Mouse (Mus musculus): Measurements from ENCODE around the gene Ppp1r21.

Gene Ppp1r21

DNA sequence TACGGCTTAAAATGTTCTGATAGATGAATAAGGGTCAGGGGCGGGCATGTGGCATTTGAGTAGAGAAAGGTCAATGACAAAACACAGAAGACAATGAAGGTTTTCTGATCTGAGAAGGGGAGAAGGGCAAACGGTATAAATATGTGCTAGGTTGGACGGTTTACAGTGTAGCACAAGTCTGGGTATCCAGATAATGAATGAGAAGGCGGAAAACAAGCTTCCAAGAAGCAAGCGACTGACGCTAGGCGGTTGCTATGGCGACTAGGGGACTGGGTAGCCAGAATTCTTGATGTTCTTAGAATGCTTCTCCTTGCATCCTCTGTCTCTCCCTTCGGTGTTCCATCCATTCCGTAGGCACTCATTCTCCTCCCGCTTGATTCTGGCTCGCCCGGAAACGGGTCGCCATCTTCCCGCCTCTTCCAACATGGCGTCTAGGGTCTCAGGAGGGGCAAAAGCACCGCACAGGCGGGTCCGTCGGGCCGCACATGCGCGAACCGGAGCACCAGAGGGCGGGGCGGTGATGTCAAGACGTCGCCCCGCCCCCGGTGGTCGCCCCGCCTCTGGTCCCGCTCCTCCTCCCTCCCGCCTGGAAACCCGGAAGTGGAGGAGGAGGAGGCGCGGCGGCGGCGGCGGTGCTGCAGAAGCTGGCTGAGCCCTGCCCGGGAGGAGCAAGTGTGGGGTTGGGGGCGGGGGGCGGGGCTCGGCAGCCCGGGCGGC is at the start of gene Ppp1r21:
TSS of gene Ppp1r21 (plus strand) at position 600 of the 717 bp plus-strand sequence.
- peak; percentile 99 for DNase-seq (ENCODE audit: low read depth)

DNA sequence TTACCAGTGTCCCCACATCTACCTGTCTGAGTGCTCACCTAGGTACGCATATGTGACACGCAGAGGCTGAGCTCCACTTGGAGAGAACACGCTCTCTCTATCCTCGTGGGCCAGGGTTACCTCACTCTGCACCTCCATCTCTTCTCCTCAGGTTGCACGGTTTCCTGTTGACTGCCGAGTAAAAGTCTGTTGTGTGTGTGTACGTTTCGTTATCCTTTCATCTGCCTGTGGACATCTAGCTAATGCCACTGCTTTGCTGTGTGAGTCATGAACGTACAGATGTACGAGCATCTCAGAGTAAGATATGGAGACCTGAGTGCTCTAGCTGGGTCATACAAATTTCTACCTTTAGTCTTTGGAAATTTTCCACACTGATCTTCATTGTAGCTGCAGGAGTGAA is 49.5 kb upstream of the Ppp1r21 start:
- DNase-seq (ENCODE audit: low read depth), result no peak

DNA sequence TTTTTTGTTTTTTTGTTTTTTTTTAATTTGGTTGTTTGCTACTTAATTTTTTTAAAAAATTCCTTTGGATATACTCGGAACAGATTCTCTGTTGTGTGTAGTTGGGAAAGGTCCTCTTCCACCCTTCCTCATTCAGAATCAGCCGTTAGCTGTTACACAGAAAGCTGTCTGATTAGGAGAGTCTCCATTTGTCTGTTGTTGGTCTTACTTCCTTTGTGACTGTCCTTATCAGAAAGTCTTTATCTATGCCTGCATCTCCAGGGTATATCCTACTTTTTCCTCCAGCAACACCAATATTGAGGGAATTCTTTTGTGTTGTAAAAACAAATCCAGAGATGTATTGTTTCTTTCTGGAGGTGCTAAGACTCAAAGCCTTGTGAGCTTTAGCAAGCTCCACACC is 48.9 kb upstream of the Ppp1r21 start:
- no peak for DNase-seq (ENCODE audit: low read depth)

DNA sequence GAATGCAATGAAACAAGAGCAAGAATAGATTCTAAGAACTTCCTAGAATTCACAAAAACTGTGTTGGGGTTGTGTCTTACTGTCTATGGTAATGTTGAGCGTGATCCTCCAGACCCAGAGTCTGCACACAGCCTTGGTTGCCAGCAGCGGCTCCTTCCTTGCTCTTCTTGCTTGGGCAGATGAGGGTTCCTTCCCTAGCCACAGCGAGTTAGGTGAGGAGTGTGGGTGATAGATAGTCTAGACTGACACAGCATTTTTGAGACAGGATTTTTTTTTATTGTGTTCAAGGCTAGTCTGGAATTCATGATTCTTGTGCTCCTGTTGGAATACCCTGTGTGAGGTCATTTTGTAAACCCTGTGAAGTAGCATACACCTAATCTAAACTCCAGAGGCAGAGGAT is 48.3 kb upstream of the Ppp1r21 start:
- no peak for DNase-seq (ENCODE audit: low read depth)

DNA sequence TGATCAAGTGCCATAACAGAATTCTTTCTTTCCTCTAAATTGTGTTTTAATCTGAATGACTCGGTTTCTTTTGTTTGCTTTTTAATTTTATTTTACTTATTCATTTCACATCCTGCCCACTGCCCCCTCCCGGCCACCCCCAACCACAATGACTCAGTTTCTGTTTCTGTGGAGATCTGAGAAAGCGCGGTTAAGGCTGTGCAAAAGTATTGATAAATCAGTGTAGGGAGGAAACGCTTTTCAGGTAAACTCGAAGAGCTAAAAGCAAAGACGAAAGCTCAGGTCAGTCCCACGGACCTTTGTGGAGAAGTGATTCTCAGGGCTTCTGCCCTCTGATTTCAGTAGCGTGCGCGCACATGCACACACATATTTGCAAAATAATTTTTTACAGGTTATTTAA is 45.4 kb upstream of the Ppp1r21 start:
- DNase-seq (ENCODE audit: low read depth), result no peak

DNA sequence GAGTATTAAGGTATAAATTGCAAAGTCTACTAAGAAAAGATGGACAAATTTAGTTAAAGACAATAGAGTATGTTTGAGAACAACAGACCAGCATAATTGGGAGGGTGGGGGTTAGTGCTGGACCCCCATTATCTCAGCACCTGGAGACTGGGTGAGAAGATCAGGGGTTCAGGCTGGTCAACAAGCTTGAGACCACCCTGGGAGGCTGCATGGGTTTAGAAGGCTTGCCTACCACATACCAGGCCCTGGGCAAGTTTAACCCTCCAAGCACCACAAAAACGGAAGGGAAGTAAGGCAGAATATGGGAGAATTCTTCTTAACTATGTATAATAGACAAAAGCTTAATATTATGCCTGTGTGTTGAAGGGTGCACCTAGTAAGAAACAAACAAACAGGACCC is 45.0 kb upstream of the Ppp1r21 start:
- no peak for DNase-seq (ENCODE audit: low read depth)

DNA sequence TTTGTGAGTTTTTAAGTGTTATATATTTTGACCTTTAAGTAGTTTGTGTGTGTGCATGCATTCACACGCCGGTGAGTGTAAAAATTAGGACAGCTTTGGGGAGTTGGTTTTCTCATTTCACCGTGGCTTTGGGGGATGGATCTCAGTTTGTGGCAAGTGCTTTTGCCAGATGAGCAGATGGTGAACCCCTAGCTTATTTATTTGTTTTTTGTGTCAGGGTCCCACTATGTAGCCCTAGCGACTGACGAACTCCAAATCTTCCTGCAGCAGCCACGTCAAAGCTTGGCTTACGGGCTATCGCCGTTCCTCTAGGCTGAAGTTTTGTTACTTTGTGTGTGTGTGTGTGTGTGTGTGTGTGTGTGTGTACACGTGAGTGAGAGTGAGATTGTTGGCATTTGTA is 39.4 kb upstream of the Ppp1r21 start:
- DNase-seq (ENCODE audit: low read depth), result no peak

DNA sequence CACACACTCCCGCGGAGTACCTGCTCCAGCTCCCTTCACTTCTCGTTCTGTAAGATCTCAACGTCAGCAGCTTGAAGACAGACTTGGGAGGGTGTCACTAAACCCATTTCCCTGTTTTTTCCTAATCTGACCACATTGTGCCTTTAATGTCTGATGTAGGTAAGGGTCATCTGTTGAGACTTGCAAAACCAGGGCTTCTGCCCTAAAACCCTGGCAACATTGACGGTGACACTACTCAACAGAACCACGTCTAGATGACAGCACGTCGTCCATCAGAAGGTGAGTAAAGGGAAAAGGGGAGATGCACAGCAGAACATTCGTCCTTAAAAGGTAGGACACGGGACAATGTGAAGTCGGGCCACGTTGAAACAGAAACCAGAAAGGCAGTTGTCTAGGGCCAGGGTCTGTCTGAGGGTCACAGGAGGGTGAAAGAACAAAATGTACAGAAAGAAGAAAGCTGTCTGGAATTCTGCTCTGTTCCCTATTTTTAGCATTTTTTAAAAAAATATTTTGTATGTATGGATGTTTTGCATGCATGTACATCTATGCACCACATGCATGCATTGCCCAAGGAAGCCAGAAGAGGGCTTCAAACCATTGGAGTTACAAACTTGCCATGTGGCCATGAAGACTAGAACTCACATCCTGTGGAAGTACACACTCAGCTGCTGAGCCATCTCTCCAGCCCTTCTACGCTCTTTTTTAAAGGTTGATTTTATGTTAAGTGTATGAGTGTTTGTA is 38.4 kb upstream of the Ppp1r21 start:
- DNase-seq (ENCODE audit: low read depth), result peak; percentile 47

DNA sequence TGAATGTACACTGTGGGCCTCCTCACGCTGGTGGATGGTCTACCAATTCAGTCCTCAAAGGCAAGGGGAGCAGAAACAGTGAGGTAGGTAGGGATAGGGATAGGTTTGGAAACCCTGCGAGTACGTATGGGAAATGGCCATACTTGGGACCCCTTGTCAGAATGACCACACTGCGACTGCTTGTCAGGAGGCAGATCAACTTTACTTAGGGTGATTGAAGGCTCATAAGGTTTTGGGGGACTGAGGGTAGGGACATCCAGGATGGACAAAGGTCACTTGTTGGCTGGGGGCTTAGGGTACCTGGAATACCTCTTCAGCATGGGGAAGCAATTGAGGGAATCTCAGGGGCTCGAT is 37.8 kb upstream of the Ppp1r21 start:
- DNase-seq (ENCODE audit: low read depth), result no peak

DNA sequence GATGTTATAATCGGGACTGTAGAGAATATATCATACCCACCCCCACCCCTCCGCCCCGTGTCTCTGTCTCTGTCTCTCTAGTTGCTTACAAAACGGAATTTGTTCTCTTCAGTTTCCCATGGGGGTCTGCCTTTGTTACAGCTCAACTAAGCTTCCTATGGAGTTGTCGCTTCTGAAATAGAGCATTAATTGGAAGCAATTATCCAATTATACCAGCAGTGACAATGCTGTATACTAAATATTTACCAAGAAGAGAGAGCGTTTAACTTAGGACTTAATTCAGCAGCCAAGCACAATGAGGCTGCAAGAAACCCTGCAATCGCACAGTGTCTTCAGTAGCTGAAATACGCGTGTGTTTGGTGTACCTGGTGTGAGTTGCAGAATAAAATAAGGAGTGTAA is 36.4 kb upstream of the Ppp1r21 start:
- DNase-seq (ENCODE audit: low read depth), result no peak

DNA sequence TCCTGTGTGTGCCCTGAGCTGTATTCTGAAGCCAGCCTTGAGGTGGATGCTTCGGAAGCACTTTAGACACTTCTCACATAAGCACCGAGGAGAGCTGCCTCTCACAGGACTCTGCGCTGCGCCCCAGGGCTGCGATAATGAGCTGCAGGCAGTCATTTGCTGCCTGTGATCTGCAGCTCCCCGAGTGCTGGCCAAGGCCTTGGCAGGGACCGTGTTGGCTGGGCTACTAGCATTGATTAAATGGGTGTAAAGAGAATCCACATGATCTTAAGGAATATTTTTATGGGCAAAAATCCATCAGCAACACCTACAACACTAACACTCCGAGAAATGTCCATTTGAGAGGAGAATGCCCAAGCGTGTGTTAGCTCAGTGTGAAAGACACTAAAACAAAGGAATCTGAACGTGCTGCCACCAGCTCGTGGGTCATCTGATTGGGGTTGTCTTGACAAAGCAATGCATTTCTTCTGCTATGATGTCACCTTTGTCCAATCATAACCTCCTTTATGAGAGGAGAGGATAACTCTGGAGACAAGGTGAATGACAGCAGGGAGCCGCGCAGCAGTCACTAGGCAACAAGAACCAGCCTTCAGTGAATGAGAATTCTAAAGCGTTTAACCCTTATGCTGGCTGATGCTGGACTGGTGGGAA is 35.7 kb upstream of the Ppp1r21 start:
- no peak for DNase-seq (ENCODE audit: low read depth)

DNA sequence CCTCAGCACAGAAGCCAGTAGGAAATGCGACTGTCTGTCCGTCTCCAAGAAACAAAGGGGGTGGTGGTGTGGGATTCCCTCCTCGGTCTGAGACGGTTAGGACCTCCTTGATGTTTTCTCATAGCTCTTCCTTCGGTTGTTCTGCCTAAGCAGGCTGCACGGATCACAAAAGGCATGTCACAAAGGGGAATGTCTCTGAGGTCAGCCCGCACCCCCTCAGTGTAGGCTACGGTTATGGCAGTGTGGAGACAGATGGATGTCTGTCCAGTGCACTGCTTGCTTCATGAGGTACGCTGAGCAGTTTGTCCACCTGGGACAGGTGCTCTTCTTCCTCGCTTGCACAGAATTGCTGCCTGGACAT is 35.2 kb upstream of the Ppp1r21 start:
- no peak for DNase-seq (ENCODE audit: low read depth)

DNA sequence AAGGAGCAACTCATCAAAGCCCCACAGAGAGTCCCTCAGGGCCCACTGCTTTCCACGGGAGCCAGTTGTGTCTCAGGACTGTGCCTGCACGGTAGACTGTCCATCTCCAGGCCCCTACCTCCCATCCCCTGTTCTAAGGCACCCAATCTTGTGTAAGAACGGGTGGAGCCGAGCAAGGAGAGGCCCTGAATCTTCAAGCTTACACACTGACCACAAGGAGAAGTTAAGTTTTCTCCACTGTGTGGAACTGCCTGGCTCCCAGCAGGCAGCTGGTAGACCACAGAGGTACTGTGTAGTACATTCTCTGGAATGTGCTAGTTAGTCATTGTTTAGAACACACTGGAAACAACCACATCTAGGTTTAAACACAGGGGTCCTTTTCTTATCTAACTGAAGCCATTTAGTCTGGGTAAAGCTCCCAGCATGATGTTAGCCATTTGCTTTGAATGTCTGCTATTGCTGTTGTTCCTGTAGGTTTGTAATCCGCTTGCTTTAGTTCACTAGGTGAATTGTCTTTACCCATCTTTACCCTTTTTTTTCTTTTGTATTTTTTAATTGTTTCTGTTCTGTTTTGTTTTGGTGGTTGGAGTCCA is 31.7 kb upstream of the Ppp1r21 start:
- peak; percentile 59 for DNase-seq (ENCODE audit: low read depth)

DNA sequence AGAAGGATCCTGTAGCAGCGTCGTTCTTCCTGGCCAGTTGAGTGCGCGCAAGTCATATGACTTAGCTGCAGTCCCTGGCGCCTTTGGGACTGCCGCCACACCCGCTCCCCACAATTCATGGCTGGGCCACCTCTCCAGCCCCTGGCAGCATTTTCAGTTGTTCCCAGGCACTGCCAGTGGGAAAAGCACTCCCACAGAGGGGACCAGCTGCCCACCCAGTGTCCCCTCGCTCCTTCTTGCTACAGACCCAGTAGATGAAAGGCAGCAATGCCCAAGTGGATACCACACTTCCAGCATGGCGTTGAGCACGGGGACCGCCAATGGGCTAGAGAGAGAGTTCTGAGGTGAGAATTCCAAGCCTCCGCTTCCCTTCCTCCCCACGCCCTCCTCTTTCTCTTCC is 25.9 kb upstream of the Ppp1r21 start:
- DNase-seq (ENCODE audit: low read depth), result no peak

DNA sequence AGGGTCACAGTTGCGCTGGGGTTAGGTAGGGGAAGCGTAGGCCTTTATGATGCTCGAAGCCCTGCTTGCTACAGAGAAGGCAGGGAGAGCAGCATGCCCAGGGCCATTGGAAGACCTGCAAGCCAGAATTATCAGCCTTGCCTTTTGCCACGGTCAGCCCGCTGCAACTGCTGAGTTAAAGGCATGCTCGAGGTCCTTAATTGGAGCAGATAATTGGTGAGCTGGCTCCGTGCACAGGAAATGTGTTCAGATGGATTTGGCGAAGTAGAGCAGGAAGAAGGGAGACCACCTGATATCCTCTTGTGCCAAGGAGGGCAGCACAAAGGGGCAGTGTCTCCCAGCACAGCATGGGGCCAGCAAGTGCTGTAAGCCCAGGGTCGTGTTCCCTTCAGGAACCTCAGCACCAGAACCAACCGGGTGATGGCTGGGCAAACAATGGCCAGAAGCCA is 24.6 kb upstream of the Ppp1r21 start:
- DNase-seq (ENCODE audit: low read depth), result no peak

DNA sequence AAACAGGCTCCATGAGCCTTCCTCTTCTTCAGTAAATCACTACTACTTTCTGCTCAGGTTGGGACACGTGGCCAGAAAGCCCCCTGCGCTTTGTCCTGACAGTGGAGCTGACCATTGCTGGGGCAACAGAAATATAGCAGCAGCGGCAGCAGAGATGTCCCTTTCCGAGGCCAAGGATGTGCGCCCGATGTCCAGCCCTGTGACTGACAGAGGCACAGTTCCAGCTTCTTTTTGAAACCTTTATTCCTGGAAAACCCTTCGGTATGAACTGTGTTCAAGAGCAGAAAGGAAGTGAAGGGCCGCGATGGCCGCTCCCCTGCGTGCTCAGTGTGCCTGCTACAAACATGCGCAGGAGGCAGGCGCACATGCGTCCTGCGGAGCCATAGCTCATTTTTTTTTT is 24.0 kb upstream of the Ppp1r21 start:
- DNase-seq (ENCODE audit: low read depth), result no peak

DNA sequence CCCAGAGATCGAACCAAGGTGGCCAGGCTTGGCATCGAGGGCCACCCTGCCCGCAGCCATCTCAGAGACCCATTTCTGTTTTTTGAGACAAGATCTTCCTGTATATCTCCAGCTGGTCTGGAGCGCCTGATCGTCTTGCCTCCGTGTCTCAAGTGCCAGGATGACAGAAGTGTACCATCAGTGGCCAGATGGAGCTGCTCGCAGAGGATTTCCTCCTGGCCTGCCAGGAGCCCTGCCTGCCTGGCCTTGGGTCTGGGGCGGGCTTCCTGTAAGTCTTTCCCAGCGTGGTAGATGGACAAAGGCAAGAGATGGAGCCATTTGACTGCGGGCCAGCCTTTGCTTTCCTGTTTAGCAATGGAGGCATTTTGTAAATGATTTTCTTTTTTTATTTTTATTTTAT is 22.5 kb upstream of the Ppp1r21 start:
- DNase-seq (ENCODE audit: low read depth), result no peak

DNA sequence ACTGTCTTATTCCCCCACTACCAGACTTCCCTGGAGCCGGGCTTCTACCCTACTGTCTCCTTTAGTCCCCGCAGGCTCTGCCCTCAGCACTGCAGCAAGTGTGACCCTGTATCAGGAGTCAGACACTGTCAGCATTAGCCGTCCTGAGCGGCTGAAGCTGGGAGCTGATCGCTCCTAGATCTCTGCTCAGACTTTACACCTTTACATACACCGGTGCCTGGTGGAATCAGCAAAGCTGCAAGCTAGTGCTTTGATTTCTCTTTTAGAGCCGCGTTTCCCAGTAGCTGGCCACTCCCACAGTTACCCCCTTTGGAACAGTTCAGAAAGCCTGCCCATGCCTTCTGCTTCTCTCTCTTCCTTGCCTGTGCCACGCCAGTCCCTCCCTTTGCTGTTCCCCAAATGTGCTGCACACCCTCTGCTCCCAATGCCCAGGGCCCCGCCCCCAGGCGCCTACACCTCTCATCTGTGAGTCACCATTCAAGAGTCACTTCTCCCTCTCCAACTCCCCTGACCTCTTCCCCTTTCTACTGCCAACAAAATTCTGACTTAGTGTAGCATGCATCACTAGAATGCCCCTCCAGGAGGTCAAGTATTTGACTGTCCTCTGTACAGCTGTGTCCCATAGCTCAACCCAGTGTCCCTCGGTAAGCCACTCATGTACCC is 20.9 kb upstream of the Ppp1r21 start:
- DNase-seq (ENCODE audit: low read depth), result peak; percentile 94

DNA sequence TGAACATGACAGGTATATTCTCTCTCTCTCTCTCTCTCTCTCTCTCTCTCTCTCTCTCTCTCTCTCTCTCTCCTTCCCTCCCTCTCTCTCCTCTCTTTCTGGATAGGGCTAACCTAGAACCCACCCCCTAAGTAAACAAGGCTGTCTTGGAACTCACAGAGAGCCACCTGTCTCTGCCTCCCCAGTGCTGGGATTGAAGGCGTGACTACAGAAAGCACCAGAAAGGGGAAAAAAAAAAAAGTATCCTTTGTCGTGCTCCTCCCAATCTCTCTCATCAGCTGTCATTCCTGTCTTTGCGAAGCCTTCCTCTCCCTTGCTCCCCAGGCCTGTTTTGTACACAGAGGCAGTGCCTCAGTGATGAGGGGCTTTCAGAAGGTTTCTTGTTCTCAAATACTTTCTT is 19.9 kb upstream of the Ppp1r21 start:
- DNase-seq (ENCODE audit: low read depth), result no peak

DNA sequence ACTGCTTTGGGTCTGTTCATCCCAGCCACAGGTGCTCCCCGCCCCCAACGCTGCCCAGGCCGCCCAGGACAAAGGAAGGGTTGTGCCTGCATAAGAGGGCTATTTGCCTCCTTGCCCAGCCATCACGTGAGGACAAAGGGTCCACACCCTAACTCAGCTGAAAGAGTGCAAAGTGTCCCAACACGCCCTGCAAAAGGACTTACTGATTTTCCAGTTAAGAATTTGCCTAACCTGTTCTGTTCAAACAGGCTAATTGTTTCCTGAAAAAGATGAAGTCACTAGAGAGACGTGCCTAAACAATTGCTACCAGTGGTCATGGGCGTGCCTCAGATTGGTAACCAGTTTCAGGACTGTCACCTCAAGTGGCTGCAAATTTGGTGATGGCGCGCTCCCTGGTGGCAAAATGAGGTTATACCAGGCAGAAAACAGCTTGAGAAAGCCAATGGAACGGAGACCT is 18.8 kb upstream of the Ppp1r21 start:
- DNase-seq (ENCODE audit: low read depth), result peak; percentile 87

DNA sequence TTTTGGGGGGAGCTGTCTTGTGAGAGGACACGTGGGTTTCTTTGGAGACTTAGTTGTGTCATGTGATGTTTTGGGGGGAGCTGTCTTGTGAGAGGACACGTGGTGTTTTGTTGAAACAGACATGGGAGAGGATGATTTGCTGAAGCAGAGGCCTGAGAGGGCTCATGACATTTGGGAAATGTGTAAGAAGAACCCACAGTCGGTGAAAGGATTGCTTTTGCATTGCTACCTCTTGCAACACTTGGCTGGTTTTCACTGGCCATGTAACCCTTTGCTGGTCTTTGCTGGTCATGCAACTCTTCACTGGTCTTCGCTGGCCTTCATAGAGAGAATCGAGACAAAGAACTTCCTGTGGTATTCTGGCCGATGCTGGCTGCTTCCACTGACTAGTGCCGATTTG is 13.4 kb upstream of the Ppp1r21 start:
- peak; percentile 75 for DNase-seq (ENCODE audit: low read depth)

DNA sequence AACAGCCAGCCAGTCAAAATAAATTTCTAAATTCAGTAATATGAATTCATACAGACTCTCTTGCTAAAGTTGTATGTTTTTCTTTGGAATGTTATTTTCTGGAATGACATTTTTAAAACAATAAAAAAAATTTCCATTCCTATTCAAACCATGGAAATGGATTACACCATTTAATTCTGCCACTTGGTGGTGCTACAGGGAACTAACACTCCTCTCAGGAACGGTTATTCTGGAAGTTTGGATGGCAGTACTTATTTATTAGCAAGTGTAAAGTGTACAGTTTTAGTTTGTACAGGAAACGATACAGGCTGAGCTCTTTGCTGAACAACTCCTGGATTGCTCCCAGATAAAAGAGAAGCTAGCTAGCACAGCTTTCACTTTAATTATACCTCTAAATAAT is 2.1 kb upstream of the Ppp1r21 start:
- DNase-seq (ENCODE audit: low read depth), result peak; percentile 85
